Mouse (Mus musculus) heart, adult 18-20 months (tissue): Measurements from ENCODE around the gene Nop16. TPM values are rescaled to one million over a fixed set of nuclear protein-coding genes. Genes with fewer than 3 reads are reported as not detected.

ENCODE experiments used
- DNase-seq, 2 experiments: peaks; one replicate each; pipeline ENCODE4 v3.0.0; 2021 to 2022; ENCODE audit warnings: mixed read lengths in 1 of 2
- microRNA-seq, 2 experiments: library from miRNA; unstranded; fragments of <30 nt; microRNA quantifications; one replicate each; pipeline ENCODE4 v1.2.0; 2022
- total RNA-seq, 2 experiments: library from RNA; stranded (reverse); gene quantifications; 2 replicates each; pipeline ENCODE4 v1.2.3; 2021

The Nop16 gene
- total RNA-seq, 2 experiments from 2014 or later: 13.7 to 16.4 TPM

DNA sequence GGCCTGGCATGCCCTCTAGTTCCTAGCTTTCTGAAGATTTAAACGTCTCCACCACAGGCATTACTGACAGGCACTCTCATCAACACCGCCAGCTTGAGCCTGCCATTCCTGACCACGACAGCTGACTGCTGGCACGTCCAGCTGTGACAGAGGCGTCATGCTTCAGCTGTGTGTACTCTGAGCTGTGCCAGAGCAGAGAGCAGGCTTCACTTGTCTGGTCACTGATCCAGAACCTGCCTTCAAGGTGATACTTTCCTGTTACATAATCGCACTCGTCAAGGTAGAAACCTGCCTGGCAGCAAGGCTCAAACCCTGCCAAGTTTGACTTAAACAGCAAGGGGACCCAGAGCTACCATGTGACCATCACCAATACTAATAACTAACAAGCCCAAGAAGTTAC lies 27.3 kb downstream of the Nop16 start:
- DNase-seq: no peak

DNA sequence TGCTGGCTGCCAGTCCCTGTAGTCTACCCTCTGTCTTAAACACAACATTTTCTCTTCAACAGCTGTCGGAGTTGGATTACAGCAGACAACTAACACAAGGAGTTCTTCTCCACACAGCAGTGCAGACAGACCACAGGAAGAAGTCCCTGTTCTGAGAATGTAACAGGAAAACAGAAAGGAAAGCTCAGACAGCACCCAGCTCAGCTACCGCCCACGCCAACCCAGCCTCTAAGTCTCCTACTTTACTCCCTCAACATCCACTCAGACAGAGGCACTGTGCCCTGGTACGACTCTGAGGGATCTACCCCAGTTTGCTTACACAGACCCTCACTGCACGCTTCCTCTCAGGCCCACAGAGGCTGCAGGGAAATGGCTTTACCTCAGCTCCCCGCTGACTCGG lies 29.3 kb downstream of the Nop16 start:
- no peak for DNase-seq

GRCm38 (mm10) chr13:54559656-54560055 lies 30.2 kb downstream of the Nop16 start:
- DNase-seq: no peak

DNA sequence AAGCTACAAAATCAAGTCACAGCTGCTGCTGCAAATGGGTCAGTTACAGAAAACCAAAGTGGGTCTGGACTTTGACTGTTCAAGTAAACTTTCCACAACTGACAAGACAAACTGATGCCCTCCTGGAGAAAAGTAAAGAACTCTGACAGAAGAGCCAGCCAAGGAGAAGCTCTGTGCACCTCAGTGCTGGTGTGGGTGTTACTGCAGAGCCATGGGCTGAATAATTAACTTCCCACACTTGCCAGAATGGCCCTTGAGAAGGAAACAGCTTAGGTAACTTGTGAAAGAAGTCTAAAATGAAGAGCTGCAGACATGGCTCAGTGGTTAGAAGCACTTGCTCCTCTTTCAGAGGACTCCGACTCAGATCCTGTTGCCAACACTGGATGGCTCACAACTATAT lies 32.2 kb downstream of the Nop16 start:
- DNase-seq: no peak

GRCm38 (mm10) chr13:54556796-54557195 lies 33.1 kb downstream of the Nop16 start:
- DNase-seq: peak; percentile 70 to 73

- DNase-seq: no peak
These were observed 33.7 kb downstream of the Nop16 start for GRCm38 (mm10) chr13:54556176-54556575.

DNA sequence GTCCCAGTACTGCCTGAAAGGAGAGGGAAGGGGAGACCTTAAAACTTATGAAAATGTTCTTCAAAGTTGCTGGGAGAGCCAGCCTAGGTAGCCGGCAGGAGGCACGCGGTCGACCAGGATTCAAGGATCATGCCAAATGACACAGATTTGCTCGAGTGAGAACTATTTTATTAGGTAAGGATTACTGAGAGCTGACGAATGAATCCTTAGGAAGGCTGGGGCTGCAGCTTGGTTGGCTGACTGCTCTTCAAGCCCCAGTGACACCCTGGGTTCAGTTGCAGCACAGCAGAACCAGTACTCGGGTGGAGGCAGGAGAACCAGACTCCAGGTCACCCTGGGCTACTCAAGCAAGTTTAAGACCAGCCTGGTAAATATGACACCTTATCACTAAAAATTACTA lies 41.9 kb downstream of the Nop16 start:
- no peak for DNase-seq

Small RNA genes within 50 kb of the gene (microRNA-seq; reads per million reads assigned to microRNA genes)
- 0 reads per million in 2 experiments for gene Gm24195

Other genes with a start within 250 kb of the Nop16 start
- gene Cplx2, start 218.7 kb downstream of the Nop16 start, total RNA-seq: 1 to 10 TPM; 2.0 to 2.5 TPM
- gene Thoc3, start 121.2 kb downstream of the Nop16 start, total RNA-seq: 10 to 100 TPM; 21.4 to 21.8 TPM
- gene Simc1, start 86.3 kb downstream of the Nop16 start, total RNA-seq: 1 to 10 TPM; 1.5 to 3.4 TPM
- 100 to 1,000 TPM in 1 of 2 experiments, 10 to 100 TPM in 1; 94.5 to 102 TPM for gene 4833439L19Rik, start 24.7 kb downstream of the Nop16 start, total RNA-seq
- 1 to 10 TPM; 5.0 to 5.3 TPM for gene Arl10, start 15.1 kb downstream of the Nop16 start, total RNA-seq
- 100 to 1,000 TPM; 185 to 190 TPM for gene Higd2a, start 117 bp upstream of the Nop16 start, total RNA-seq
- gene Cltb, start 21.3 kb upstream of the Nop16 start, total RNA-seq: 10 to 100 TPM; 87.8 to 97.2 TPM
- 10 to 100 TPM; 23.1 to 26.4 TPM for gene Faf2, start 31.7 kb upstream of the Nop16 start, total RNA-seq
- 10 to 100 TPM; 55.1 to 55.9 TPM for gene Rnf44, start 103.8 kb upstream of the Nop16 start, total RNA-seq
- gene Cdhr2, start 111.4 kb upstream of the Nop16 start, total RNA-seq: not detected
- not detected for gene Gprin1, start 159.8 kb upstream of the Nop16 start, total RNA-seq
- gene Sncb, start 176.5 kb upstream of the Nop16 start, total RNA-seq: not detected
- gene Eif4e1b, start 193.9 kb upstream of the Nop16 start, total RNA-seq: not detected
- 10 to 100 TPM; 17.7 to 22.0 TPM for gene Tspan17, start 199.3 kb upstream of the Nop16 start, total RNA-seq